Mouse (Mus musculus) urinary bladder, postnatal 25 days (tissue): ENCODE data around the gene Gtf3c6.

ENCODE experiments used
- DNase-seq: peaks from one replicate; pipeline ENCODE4 v3.0.0; 2022; ENCODE audit warnings: low spot score

Gtf3c6 gene

GRCm38 (mm10) chr10:40258976-40259375, 1.1 kb upstream of the Gtf3c6 start:
- DNase-seq, result peak; percentile 39

GRCm38 (mm10) chr10:40258401-40258966, 576 bp upstream of the Gtf3c6 start:
- DNase-seq, result peak; percentile 62

GRCm38 (mm10) chr10:40256716-40257115, 1.2 kb downstream of the Gtf3c6 start:
- DNase-seq, result peak; percentile 40

GRCm38 (mm10) chr10:40250969-40251368, 6.9 kb downstream of the Gtf3c6 start:
- no peak for DNase-seq

- DNase-seq, result no peak
These were observed 8.3 kb downstream of the Gtf3c6 start for GRCm38 (mm10) chr10:40249625-40250024.

- no peak for DNase-seq
These were observed 10.7 kb downstream of the Gtf3c6 start for GRCm38 (mm10) chr10:40247166-40247716.

- peak; percentile 74 for DNase-seq
These were observed 11.3 kb downstream of the Gtf3c6 start, which contains the start of gene Rpf2 for GRCm38 (mm10) chr10:40246374-40247165. Gene Rpf2 (minus strand): TSS chr10:40247036.

GRCm38 (mm10) chr10:40237826-40238225, 20.1 kb downstream of the Gtf3c6 start:
- DNase-seq, result no peak

GRCm38 (mm10) chr10:40233241-40233640, 24.7 kb downstream of the Gtf3c6 start:
- no peak for DNase-seq

- DNase-seq, result no peak
These were observed 25.5 kb downstream of the Gtf3c6 start for GRCm38 (mm10) chr10:40232442-40232841.

- DNase-seq, result no peak
These were observed 28.2 kb downstream of the Gtf3c6 start for GRCm38 (mm10) chr10:40229725-40230124.

GRCm38 (mm10) chr10:40227660-40228303, 30.1 kb downstream of the Gtf3c6 start:
- DNase-seq, result no peak

- no peak for DNase-seq
These were observed 39.0 kb downstream of the Gtf3c6 start for GRCm38 (mm10) chr10:40218874-40219273.

GRCm38 (mm10) chr10:40212443-40213169, 45.3 kb downstream of the Gtf3c6 start:
- peak; percentile 80 for DNase-seq
